Mouse (Mus musculus): ENCODE data around the gene Cdca5.

Gene Cdca5

DNA sequence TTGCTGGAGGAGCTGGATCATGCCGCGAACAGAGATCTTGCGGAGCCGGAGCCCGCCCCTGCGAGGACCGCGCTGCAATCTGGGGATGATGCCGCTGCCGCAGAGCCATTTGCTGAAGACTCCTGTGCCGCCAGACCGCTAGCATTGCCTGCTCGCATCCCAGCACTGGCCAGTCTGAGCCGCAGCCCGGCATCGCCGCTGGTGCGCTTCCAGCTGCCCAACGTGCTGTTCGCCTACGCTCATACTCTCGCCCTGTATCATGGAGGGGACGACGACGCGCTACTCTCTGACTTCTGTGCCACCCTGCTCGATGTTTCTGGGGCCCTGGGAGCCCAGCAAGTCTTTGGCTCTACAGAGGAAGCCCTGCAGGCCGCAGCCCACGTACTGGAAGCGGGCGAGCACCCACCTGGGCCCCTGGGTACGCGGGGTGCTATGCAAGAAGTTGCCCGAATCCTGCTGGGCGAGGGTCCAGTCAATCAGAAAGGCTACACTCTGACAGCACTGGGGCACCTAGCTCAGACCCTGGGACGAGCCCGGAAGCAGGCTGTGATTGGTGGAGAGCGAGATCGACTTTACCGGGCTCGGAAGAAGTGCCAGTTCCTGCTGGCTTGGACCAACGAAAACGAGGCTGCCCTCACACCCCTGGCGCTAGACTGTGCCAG lies 23.0 kb upstream of the Cdca5 start:
- peak; percentile 96 for DNase-seq

DNA sequence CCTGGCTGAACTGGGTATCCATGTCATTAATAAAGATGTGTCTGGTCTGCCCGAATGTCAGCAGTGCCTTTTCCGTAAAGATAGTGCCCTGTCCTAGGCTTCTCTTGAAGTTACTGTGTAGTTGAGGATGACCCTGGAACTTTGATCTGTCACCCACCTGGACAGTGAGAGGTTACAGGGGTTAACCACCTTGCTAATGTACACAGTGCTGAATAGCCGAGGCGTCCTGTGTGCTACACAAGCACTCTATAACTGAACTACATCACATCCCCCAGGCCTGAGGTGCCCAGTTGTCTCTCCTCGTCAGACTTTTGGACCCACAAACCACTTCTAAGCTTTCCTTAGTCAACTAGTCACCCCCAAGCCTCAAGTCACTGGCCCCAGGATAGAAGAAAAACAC lies 22.4 kb upstream of the Cdca5 start:
- peak; percentile 90 for DNase-seq

DNA sequence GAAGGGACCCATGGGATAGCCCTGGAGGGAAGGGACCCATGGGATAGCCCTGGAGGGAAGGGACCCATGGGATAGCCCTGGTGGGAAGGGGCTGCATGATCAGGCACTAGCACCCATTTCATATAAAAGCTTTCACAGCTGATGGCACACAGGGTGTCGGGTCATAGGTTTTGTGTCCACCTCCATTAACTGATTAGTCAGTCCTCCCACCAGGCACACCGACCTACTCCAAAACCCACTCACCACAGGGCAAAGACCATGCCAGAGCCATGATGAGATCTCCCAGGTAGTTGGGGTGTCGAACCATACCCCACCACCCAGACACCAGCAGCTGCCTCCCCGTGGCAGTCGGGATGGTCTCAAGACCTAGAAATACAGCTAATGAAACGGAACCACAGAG lies 21.7 kb upstream of the Cdca5 start:
- peak; percentile 92 for DNase-seq

DNA sequence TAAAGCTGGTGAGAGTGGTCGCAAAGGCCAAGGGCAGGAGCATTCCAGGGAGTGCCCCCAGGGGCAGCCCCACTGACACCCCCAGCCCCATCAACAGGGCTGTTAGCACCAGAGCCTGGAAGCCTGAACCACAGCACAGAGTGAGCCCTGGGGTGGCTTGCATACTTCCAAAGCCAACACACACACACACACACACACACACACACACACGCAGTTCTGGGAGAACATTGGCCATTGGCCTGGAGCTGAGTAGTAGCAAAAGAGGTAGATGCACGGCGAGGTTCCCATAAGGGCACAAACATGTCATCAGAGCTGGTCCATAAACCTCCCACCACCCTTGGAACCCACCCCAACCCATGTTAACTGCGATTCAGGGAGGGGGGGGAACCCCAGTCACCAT lies 18.2 kb upstream of the Cdca5 start:
- DNase-seq = no peak

DNA sequence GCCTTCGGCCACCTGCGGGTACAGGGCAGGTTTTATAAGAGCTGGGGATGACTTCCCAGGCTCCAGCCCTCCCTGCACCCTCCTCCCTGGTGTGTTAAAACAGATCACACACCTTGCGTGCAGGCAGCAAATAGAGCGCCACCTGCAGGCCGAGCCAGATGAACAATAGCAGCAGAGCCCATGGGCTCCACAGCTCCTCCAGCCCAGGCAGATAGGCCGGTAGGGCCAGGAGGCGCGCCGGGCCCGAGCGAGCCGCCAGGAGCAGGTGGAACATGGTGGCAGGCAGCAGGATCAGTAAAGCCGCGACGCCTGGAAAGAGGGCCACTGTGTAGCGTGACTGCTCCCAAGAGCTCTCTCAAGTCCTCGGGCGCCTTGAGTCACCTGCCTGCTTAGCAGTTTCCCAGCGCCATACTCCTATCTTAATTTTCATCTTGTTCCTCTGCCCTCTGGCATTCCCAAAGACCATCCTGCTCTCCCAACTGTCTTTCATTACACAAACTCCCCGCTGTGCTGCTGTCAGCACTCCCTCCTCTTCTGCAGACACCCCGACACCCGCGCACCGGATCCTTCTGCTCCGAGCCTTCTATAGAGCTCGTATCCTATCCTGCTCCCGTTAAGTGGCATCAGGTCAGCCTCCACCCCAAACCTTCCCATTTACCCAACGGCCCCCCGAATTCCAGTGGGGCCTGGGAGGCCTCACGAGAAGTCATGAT lies 17.6 kb upstream of the Cdca5 start:
- DNase-seq = peak; percentile 96

DNA sequence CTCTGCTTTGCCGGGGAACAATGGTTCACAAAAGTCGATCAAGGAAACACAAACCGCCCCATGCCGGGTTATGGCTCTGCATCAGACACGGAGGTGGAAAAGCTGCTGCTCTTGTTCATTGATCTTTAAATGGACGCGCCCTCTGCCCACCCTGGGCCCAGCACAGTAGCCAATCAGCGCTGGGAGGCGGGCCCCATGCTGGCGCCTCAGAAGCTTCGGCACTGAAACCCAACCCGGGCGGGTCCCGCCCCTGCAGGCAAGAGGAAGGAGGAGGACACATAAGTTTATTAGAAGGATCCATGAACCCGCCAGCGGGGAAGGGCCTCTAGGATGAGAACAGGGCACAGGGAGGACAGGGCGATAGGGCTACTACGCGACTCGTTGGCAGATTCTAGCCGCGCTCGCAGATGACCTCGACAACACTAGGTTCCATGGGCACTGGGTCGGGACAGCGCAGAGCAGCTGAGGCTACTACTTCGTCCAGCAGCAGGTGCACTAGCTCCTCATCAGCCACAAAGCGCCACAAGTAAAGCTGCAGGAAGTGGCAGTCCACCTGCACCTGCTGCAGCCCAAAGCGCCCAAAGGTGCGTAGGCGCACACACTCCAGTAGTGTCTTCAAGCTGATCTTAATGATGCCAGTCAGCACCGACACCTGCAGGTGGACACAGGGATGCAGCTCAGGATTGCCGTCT lies 16.9 kb upstream of the Cdca5 start, which contains the start of gene Tm7sf2:
Tm7sf2 (minus strand) TSS at position 650 of the 692 bp plus-strand sequence.
- DNase-seq = peak; percentile 99

DNA sequence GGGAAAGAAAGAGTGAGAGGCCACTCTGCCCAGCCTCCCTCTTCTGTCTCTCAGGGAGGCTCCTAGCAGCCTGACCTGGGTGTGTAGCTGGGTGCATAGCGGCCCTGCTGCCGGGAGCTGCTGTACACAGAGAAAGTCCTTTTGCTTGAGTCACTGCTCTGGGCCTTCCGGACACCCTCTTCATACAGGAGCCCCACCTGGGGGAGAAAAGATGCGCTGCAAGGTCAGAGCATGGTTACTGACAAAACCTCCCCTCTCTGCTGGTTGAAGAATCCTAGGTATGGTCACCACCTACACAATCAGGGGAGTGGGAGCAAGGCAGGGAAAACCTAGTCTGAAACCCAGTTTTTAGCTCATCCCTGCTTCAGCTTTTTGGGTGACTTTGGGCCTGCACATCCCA lies 15.8 kb upstream of the Cdca5 start:
- no peak for DNase-seq

DNA sequence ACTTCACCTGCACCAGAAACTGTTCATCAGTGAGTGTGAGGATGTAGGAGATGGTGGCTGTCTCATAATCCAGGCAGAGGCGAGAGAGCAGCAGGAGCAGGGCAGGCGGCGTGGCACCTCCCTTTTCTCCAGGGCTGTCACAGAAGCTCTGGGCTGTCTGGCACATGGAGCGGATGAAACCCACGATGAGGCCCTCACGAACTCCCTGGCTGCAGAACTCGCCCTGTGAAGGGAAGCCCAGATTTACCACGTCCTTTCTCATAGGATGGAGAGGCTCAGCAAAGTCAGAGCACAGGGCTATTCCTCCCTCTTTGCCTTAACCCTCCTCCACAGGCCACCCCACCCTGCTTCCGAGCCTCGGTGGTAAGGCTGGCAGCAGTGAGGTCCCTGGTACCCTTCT lies 14.9 kb upstream of the Cdca5 start:
- peak; percentile 91 for DNase-seq

DNA sequence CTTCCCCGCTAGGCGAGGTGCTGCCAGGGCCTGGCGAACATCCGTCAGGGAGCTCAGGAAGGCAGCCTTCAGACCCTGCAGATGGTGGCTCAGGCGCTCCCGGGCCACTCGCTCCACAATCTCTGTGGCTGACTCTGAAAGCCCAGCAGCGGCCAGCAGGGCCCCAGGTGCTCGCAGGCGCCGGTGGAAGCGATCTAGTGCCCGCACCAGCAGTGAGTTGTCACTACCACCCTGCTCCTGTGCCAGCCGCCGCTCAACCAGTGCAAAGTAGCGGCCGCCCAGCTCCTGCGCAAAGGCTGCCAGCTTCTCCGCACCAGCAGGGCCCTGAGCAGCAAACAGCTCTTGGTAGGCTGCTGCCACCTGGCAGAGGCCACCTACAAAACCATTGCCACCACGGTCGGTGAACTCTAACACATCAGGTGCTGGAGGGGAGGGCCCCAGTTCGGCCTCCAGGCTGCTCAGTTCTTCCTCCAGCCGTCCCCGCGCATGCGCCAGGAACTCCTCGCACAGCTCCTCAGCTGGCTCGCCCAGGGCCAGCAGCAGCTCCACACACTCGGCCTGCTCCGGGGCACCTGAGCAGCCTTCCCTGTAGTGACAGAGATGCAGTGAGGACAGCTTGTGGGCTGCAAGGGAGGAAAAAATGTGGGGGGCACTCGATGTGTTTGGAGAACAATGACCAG lies 14.1 kb upstream of the Cdca5 start:
- DNase-seq = no peak

DNA sequence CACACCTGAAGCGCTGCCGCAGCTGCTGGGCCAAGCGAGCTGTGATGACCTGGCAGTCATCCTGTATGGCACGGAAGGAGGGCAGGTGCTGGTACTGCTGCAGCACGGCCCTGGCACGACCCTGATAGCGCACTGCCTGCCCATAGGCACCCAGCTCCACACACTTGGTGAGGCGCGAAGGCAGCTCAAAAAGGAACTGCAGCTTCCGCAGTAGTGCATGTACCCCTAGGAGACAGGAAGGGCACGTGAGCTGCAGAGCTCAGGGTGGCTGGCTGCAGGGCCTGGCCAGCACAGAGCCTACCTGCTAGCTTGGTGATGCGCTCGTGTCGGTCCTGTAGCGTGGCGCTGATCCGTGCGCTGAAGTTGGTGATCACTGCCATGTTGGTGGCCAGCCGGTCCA lies 13.5 kb upstream of the Cdca5 start:
- DNase-seq = peak; percentile 92

DNA sequence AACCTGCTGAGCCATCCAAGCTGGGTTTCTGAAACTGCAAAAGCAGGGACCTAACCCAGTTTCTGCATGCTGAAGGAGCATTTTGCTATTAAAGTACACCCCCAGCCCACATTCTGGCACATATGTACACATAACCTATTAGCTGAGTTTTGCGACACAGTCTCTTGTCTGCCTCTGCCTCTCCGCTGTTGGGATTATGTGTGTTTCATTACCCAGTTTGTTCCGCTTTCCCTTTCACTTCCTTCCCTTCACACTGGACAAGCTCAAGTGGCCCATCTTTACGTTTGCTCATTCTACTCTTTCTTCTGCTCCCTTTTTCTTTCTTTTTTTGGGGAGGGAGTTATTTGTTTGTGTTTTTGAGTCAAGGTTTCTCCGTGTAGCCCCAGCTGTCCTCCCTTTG lies 10.9 kb upstream of the Cdca5 start:
- no peak for DNase-seq

DNA sequence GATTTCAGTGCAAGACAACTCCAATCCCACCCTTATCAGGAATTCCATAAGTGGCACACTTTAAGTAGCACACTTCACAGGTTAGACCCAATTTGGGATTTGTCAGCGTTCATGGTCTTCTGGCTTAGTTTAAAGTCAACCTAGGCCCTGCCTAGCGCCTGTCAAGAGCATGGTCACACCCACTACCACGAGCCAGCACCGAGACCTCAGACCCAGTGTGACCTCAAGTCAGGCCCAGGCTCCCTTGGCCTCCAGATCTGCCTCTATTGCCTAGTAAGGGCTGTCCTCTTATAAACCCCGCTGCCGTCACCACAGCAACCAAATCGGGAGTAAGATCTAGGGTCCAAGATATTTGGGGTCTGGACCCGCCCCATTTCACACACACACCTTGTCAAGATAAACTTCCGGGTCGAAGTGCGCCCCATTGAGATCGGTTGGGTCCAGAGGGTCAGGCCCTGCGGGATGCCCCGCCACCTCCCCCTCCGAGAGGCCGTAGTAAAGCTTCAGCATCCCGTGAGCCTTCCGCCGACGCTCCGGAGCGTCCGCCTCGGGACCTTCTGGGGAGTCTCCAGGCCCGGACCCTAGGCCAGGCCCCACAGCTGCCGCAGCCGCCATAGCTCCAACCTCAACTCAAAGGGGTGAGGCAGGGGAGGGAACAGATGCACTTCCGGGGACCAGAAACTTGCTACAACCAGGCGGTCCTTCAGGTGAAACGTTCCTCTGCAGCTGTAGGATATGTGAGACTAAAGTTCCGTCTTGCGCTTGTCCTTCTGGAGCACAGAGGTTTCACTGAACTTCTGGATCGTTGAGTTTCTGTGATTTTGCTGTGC lies 8.0 kb upstream of the Cdca5 start, which contains the start of gene Vps51:
Vps51 (minus strand) TSS at position 668 of the 830 bp plus-strand sequence.
- DNase-seq = peak; percentile 99

DNA sequence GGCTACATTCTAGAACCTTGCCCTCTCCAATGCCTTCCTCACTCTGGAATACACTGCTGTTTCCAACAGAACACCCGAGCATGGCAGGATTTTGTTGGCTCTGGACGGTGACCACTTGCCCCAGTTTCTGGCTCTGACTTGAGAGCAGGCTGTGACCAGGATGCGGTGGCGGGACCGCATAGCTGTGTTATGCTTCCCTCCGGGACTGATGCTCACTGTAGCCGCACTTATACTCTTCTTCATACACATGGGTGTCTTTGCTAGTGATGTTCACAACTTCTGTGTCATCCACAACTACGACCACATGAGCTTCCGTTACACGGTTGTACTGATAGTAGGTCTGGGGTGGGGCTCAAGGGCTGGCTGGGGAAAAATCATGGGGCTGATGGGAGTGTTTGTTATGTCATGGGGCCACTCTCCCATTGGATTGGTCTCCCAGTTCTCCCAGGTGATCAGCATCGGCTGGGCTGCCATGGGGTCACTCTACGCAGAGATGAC lies 4.8 kb upstream of the Cdca5 start, which contains the start of gene Tmem262:
Tmem262 (plus strand) TSS at position 51 of the 498 bp plus-strand sequence.
- peak; percentile 90 for DNase-seq

DNA sequence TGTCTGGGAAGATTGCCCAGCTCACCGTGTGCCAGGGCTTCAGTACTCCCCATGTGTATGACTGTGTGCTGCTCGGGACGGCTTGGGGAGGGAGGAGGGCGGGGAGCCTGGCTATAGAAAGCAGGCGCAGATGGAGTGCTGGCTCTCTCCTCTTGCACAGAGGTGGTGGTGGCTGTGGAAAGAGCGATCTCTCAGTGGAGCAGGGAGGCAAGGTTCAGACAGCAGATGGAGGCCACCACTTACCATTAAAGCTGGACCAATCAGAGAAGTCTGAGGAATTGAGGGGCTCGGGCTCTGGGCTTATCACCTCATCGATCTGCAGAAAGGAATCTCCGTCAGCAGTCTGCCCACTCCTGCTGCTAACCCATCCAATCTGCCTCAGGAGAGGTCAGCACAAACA lies 2.6 kb upstream of the Cdca5 start, which contains the start of gene Gm28374:
Gm28374 (minus strand) TSS at position 101 of the 400 bp plus-strand sequence.
- DNase-seq = peak; percentile 89

DNA sequence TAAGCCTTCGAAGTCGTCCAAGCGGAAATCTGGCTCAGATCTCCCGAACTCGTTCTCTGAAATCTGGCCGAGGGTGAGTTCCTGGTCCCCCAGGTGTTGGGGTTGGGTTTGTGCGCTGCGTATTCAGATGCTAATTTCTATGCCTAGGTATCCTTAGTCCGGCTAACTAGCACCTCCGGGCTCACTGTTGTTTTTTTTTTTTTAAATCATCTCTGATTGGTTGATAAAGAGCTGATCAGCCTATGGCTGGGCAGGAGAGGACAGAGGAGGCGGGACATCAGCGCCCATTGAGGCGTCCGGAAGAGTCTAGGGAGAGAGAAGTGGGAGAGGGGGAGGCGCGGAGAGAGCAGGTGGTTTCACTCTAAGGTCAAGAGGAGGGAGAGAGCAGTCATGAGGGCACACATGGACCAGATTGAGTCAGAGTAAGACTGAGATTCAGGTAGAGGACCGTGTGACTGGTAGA lies 665 bp downstream of the Cdca5 start:
- DNase-seq = peak; percentile 95

DNA sequence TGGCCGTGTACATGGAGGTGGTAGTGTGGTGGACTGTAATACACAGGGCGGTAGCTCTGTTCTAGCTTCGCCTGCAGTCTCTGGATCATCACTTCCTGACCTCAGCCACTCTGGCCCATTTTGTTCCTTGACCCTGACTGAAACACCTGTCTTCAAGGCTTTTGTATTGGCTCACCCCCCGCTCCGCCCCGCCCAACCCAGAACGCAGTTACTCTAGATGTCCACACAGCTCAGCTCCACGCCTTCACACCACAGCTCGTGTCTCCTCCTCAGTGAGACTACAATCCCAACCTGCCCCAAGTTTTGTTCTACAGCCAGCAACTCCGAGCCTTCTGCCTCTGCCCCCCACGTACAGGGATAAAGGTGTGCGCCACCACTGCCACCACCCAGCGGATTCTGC lies 4.1 kb downstream of the Cdca5 start:
- DNase-seq = peak; percentile 81

DNA sequence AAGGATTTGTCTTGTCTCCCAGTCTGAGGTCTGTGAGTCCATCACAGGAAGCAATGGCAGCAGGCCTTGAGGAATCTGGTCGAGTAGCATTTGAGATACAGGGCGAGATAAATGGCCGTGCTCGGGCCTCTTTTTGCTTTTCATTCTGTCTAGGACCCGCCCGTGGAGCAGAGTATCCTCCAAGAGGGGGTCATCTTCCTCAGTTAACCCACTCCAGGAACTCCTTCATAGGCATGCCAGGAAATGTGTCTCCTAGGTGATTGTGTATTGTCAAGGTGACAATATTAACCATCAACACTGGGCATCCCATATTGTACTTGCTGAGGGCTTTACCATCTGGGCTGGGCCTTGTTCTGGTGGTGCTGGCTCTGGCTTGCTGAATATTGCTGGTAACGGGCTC lies 9.3 kb downstream of the Cdca5 start, which contains the start of gene AC131692.1:
AC131692.1 (plus strand) TSS at position 301 of the 400 bp plus-strand sequence.
- DNase-seq = no peak

DNA sequence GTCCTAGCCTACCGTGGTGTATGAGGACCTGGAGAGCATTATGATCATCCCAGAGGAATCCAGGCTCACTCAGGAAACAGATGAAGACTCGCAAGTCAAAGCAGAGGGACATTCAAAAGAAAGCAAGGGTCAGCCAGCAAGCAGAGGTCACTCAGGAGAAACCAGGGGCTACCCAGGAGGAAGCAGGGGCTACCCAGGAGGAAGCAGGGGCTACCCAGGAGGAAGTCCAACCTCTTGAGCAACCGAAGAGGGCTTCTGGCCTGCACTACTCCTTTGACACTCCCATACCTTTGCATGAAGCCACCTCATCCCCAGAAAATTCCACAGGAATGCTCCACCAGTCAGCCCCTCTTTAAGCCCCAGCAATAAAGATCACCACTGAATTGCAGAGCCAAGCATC lies 13.1 kb downstream of the Cdca5 start:
- DNase-seq = no peak

DNA sequence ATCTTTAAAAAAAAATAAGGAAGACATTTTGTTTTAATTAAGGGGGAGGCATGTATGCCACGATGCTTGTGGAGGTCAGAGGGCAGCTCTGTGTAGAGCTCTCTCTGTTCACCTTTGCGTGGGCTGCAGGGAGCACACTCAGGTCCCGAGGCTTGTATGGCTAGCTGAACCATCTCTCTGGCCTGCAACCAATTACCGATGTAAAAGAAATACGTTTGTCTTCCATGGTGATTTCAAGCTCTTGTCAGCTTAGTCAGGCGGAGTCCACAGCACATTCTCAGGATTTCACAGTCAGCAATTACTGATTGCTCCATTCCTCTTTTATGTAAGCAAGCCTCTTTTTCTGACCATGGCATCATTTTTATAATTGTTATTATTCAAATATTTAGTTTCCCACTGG lies 16.4 kb downstream of the Cdca5 start:
- no peak for DNase-seq

DNA sequence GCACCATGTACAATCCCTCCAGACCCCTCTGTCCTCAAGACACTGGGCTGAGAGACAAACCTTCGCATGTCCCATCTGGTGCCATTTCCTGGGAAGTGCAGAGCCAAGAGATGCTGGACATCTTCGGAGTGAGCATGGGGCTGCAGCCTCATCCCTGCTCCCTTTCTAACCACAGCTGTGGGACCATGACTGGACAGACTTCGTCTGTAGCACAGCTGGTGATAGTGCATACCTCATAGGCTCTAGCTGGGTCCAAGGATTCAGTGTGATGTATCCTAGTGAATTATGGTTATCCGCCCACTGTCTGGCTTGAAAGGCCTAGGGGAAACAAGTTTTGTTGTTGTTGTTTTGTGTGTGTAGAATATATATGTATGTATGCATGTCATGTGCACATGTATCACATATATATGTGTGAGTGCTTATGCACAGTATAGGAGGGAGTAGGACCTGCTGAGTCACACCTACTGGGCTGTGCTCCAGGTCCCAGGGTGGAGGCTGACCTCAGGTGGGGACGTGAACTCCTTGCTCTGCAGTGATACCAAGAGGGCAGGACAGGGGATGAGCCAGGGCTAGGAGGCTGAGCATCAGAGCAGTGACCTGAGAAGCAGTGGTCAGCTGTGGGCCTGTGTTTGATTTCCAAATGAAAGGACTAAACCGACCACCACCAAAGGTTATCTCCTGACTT lies 17.5 kb downstream of the Cdca5 start:
- no peak for DNase-seq

DNA sequence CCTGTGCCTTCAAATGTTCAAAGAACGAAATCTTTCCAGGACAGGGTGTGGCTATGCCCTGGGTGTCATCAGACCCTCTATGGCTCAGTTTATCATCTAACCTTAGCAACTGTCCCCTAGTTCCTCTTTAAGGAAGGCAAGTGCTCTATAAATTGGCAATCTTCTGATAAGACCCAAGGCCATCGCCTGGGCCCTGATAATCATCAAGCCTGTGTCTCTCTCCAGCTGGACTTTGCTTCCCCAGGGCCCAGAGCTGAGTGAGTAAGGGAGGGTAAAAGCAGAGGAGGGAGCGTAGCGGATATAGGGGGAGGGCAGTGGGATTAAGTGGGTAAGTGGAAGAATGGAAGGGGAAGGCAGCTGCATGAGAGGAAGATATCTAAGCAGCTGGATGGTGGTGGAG lies 19.7 kb downstream of the Cdca5 start:
- no peak for DNase-seq

Measured in heart, adult 11 months (tissue).